ENCODE assay signal across 8 mouse cellular contexts in the genomic region with DNA sequence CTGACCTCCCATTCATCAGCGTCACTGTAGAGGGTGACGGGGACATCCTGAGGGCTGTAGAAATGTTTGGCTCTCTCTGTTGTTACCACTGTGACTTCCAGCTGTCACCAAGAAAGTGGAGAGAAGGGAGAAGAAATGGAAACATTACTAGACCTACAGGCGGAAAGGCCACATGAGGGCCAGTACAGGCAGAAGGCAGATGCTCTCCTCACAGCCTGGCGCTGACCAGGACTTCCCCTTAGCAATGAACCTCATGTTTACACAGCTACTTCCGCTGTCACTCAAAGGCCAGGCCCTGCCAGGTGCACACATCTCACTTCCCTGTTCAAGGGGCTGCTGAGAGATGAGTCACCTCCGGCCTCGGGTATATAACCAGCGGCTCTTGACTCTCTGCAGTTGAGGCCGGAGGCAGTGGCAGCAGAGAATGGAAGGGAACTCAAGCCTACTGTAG. TPM values are rescaled to one million over a fixed set of nuclear protein-coding genes. Genes with fewer than 3 reads are reported as not detected.
DNase-seq lines count a peak whose midpoint lies in the region; ATAC-seq lines count a peak whose summit lies in the region.

No protein-coding gene starts in this region.

- peak overlapping the region; percentile 57 for H3K9ac ChIP-seq in heart, embryonic 13.5 days
- H3K9ac ChIP-seq in kidney, embryonic 16.5 days (replicated peaks; ENCODE audit: low read length), result peak overlapping the region; percentile 47; the same call in 1 of the 2 replicates

- H3K4me2 ChIP-seq in heart, embryonic 13.5 days, result peak overlapping the region; percentile 55
- H3K4me2 ChIP-seq in kidney, embryonic 16.5 days (replicated peaks; ENCODE audit: low read depth, low read length), result no peak overlapping the region

- 33% methylated on average over 9 of the region's 9 CpGs for WGBS in heart, embryonic 13.5 days
- WGBS in kidney, embryonic 16.5 days, result 26% methylated on average over 9 of the region's 9 CpGs

- H3K36me3 ChIP-seq in heart, embryonic 13.5 days, result 0 out of 2 replicates have a peak, but pooled peaks cover 4% of the 10 kb centered on the region
- no peaks in the 10 kb centered on the region for H3K36me3 ChIP-seq in kidney, embryonic 16.5 days (ENCODE audit: insufficient read depth, low read length)

- H3K4me1 ChIP-seq in brown adipose tissue, adult 24 weeks (ENCODE audit: control insufficient read depth, insufficient read depth, insufficient read length, low read length), result peaks cover 23% of the 10 kb centered on the region
- H3K4me1 ChIP-seq in heart, embryonic 13.5 days, result peaks cover 50% of the 10 kb centered on the region
- H3K4me1 ChIP-seq in kidney, embryonic 16.5 days (ENCODE audit: insufficient read depth, low read length), result peaks cover 29% of the 10 kb centered on the region

- H3K4me3 ChIP-seq in brown adipose tissue, adult 24 weeks (ENCODE audit: insufficient read depth, low read depth, low read length), result no peak overlapping the region
- no peak overlapping the region for H3K4me3 ChIP-seq in heart, embryonic 13.5 days
- no peak overlapping the region for H3K4me3 ChIP-seq in kidney, embryonic 16.5 days (ENCODE audit: low read length)

- ATAC-seq in heart, embryonic 13.5 days (ENCODE audit: extremely low read depth, insufficient number of reproducible peaks, low FRiP score, low TSS enrichment), result no peak
- peak; percentile 74 for ATAC-seq in kidney, embryonic 16.5 days (ENCODE audit: low FRiP score, low TSS enrichment)

- peak; percentile 56 for DNase-seq in ovary, adult 18-20 months (ENCODE audit: low spot score)
- no peak for DNase-seq in ovary, postnatal 14 days (ENCODE audit: low spot score)
- peak; percentile 86 for DNase-seq in lung, postnatal 10 days
- peak; percentile 94 for DNase-seq in spleen, postnatal 36 days (ENCODE audit: low spot score in 2 of 2)
- DNase-seq in c-Kit-positive CD71-positive TER-119-positive erythroid progenitor cells, embryonic 14.5 days (ENCODE audit: low spot score), result no peak

- H3K27ac ChIP-seq in brown adipose tissue, adult 24 weeks (replicated peaks; ENCODE audit: low read depth, low read length), result peak overlapping the region; percentile 87
- H3K27ac ChIP-seq in heart, embryonic 13.5 days (replicated peaks), result peak overlapping the region; percentile 92
- peak overlapping the region; percentile 96 for H3K27ac ChIP-seq in kidney, embryonic 16.5 days (ENCODE audit: low read length)

- no peaks in the 10 kb centered on the region; the same call in 1 of the 2 replicates for H3K27me3 ChIP-seq in heart, embryonic 13.5 days (replicated peaks)
- no peaks in the 10 kb centered on the region for H3K27me3 ChIP-seq in kidney, embryonic 16.5 days (ENCODE audit: insufficient read depth, low read length)

- H3K9me3 ChIP-seq in heart, embryonic 13.5 days, result no peaks in the 10 kb centered on the region
- no peaks in the 10 kb centered on the region for H3K9me3 ChIP-seq in kidney, embryonic 16.5 days (ENCODE audit: low read length)

RNA-seq across cellular contexts. Expression of gene Ppcdc, which starts 18.8 kb away (rescaled TPM):
- polyA plus RNA-seq in brown adipose tissue, adult 24 weeks (2012; ENCODE audit: insufficient read depth, insufficient read length, missing spikeins), result 16.5 and 22.5 TPM in 2 replicates
- polyA plus RNA-seq in heart, embryonic 13.5 days (2015; fragmentation: Nextera tagmentation; extraction: Ambion mirVana), result 15.0 and 18.7 TPM in 2 replicates
- 29.7 and 30.5 TPM in 2 replicates for polyA plus RNA-seq in kidney, embryonic 16.5 days (2015; fragmentation: Nextera tagmentation; extraction: Ambion mirVana)

RNA-seq across cellular contexts. Expression of gene Scamp5, which starts 46.7 kb away (rescaled TPM):
- 5.2 and 5.5 TPM in 2 replicates for polyA plus RNA-seq in brown adipose tissue, adult 24 weeks (2012; ENCODE audit: insufficient read depth, insufficient read length, missing spikeins)
- 9.8 and 10.0 TPM in 2 replicates for polyA plus RNA-seq in heart, embryonic 13.5 days (2015; fragmentation: Nextera tagmentation; extraction: Ambion mirVana)
- 17.7 and 20.2 TPM in 2 replicates for polyA plus RNA-seq in kidney, embryonic 16.5 days (2015; fragmentation: Nextera tagmentation; extraction: Ambion mirVana)

Comparison
In these comparisons a context has a peak if more than half of its experiments do, and no peak if none do; other contexts are left out.
1. DNase-seq: peak in ovary, adult 18-20 months (single experiment), lung, postnatal 10 days (single experiment) and spleen, postnatal 36 days (2 of 2); none in ovary, postnatal 14 days (single experiment) and c-Kit-positive CD71-positive TER-119-positive erythroid progenitor cells, embryonic 14.5 days (single experiment).
2. Peak in every context shown above with its lines, with median percentiles within 50 percentile points of each other: H3K27ac ChIP-seq.